Mouse (Mus musculus) liver, embryonic 11.5 days (tissue): ENCODE measurements around the gene Stambp. TPM values are rescaled to one million over a fixed set of nuclear protein-coding genes. Genes with fewer than 3 reads are reported as not detected.

ENCODE experiments used
- ATAC-seq: fragments of 200-750 bp; cut with Nextera tagmentation; replicated peaks from 2 replicates; pipeline ENCODE4 v1.8.0; 2017; ENCODE audit warnings: moderate number of reproducible peaks, mild to moderate bottlenecking, moderate TSS enrichment, moderate library complexity; ENCODE audit not compliant: low FRiP score
- DNase-seq: peaks from one replicate; pipeline ENCODE4 v3.0.0-alpha.2; 2017; ENCODE audit warnings: low spot score
- H3K27ac ChIP-seq: fragments of 300-500 bp; sonication (generic); 2 replicates; pipeline ENCODE4 v1.5.1; 2014; ENCODE audit warnings: mild to moderate bottlenecking, low read depth, low read length, control low read depth
- H3K27me3 ChIP-seq: fragments of 300-500 bp; sonication (generic); replicated peaks from 2 replicates; pipeline ENCODE4 v1.6.1; 2014; ENCODE audit warnings: low read length, mixed read lengths; ENCODE audit not compliant: control insufficient read depth, insufficient read depth
- H3K36me3 ChIP-seq: fragments of 300-500 bp; sonication (generic); 2 replicates; pipeline ENCODE4 v1.6.1; 2014; ENCODE audit warnings: mild to moderate bottlenecking, low read length, moderate library complexity, mixed read lengths; ENCODE audit not compliant: control insufficient read depth, insufficient read depth
- H3K4me1 ChIP-seq: fragments of 300-500 bp; sonication (generic); replicated peaks from 2 replicates; pipeline ENCODE4 v1.6.1; 2014; ENCODE audit warnings: low read length, mixed read lengths; ENCODE audit not compliant: control insufficient read depth, insufficient read depth
- H3K4me2 ChIP-seq: fragments of 300-500 bp; sonication (generic); 2 replicates; pipeline ENCODE4 v1.6.1; 2014; ENCODE audit warnings: mild to moderate bottlenecking, control low read depth, moderate library complexity
- H3K4me3 ChIP-seq: fragments of 300-500 bp; sonication (generic); 2 replicates; pipeline ENCODE4 v1.5.1; 2014; ENCODE audit warnings: low read depth, low read length, control low read depth
- H3K9ac ChIP-seq: fragments of 300-500 bp; sonication (generic); 2 replicates; pipeline ENCODE4 v1.6.1; 2014; ENCODE audit warnings: low read depth, low read length, control low read depth
- H3K9me3 ChIP-seq: fragments of 300-500 bp; sonication (generic); 2 replicates; pipeline ENCODE4 v1.6.1; 2016; ENCODE audit warnings: low read length, inconsistent platforms, mixed read lengths; ENCODE audit not compliant: control insufficient read depth
- WGBS: fragments of 180-500 bp; shearing (Covaris S2); extraction: QIAGEN DNeasy Blood & Tissue Kit; methylation state at CpG from one replicate; pipeline ENCODE4 v1.1.7; 2014; 5-methylcytosine and 5-hydroxymethylcytosine counted together
- polyA plus RNA-seq: library from polyadenylated mRNA; unstranded; fragments of >200 nt; fragmentation: Nextera tagmentation; extraction: Ambion mirVana; gene quantifications from 2 replicates; pipeline ENCODE4 v1.2.1, GENCODE M21; 2014

Gene Stambp
- polyA plus RNA-seq, 1 experiment from 2014 or later: 21.2 TPM

- no peak overlapping the region for H3K4me2 ChIP-seq
- no peak overlapping the region for H3K27ac ChIP-seq
- H3K9ac ChIP-seq: no peak overlapping the region
- no peaks in the 10 kb centered on the region for H3K9me3 ChIP-seq
- no peaks in the 10 kb centered on the region for H3K27me3 ChIP-seq
- WGBS: 67% methylated on average over 3 of the region's 3 CpGs
- H3K4me1 ChIP-seq: no peaks in the 10 kb centered on the region
- no peak overlapping the region for H3K4me3 ChIP-seq
- ATAC-seq (no peak), DNase-seq (no peak)
- H3K36me3 ChIP-seq: no peaks in the 10 kb centered on the region
Measured at GRCm38 (mm10) chr6:83515172-83515571, 57.4 kb downstream of the Stambp start.

- ATAC-seq (0 out of 2 replicates have a peak, but pooled peaks have one; percentile 41), DNase-seq (no peak)
- 18% methylated on average over 1 of the region's 1 CpGs for WGBS
- Histone ChIP-seq H3K9me3 (no peaks in the 10 kb centered on the region), H3K27ac (no peak overlapping the region), H3K36me3 (no peaks in the 10 kb centered on the region), H3K4me2 (no peak overlapping the region), H3K9ac (no peak overlapping the region), H3K4me1 (no peaks in the 10 kb centered on the region), H3K4me3 (no peak overlapping the region), H3K27me3 (no peaks in the 10 kb centered on the region)
Measured at GRCm38 (mm10) chr6:83512495-83512894, 60.0 kb downstream of the Stambp start.

- no peak overlapping the region for H3K27ac ChIP-seq
- ATAC-seq: no peak
- no peak overlapping the region for H3K4me3 ChIP-seq
- WGBS: 73% methylated on average over 2 of the region's 2 CpGs
- no peaks in the 10 kb centered on the region for H3K27me3 ChIP-seq
- no peaks in the 10 kb centered on the region for H3K36me3 ChIP-seq
- no peak overlapping the region for H3K4me2 ChIP-seq
- H3K9ac ChIP-seq: no peak overlapping the region
- no peaks in the 10 kb centered on the region for H3K9me3 ChIP-seq
- H3K4me1 ChIP-seq: 0 out of 2 replicates have a peak, but pooled peaks cover 7% of the 10 kb centered on the region
- no peak for DNase-seq
Measured at GRCm38 (mm10) chr6:83510210-83510609, 62.3 kb downstream of the Stambp start.

GRCm38 (mm10) chr6:83509442-83509841, 63.1 kb downstream of the Stambp start:
- Histone ChIP-seq H3K9ac (no peak overlapping the region), H3K27ac (no peak overlapping the region), H3K27me3 (no peaks in the 10 kb centered on the region), H3K9me3 (no peaks in the 10 kb centered on the region), H3K4me2 (no peak overlapping the region), H3K36me3 (no peaks in the 10 kb centered on the region), H3K4me3 (no peak overlapping the region), H3K4me1 (0 out of 2 replicates have a peak, but pooled peaks cover 7% of the 10 kb centered on the region)
- DNase-seq (no peak), ATAC-seq (no peak)
- 56% methylated on average over 8 of the region's 8 CpGs for WGBS

- WGBS: 24% methylated on average over 6 of the region's 6 CpGs
- ATAC-seq (peak; percentile 21), DNase-seq (no peak)
- H3K4me2 ChIP-seq: peak overlapping the region; percentile 73
- peak overlapping the region; percentile 79 for H3K4me3 ChIP-seq
- H3K36me3 ChIP-seq: no peaks in the 10 kb centered on the region
- H3K27ac ChIP-seq: peak overlapping the region; percentile 97; the same call in 1 of the 2 replicates
- H3K4me1 ChIP-seq: 0 out of 2 replicates have a peak, but pooled peaks cover 7% of the 10 kb centered on the region
- no peaks in the 10 kb centered on the region for H3K9me3 ChIP-seq
- no peaks in the 10 kb centered on the region for H3K27me3 ChIP-seq
- H3K9ac ChIP-seq: peak overlapping the region; percentile 57
Measured at GRCm38 (mm10) chr6:83507168-83507546, 65.4 kb downstream of the Stambp start.

GRCm38 (mm10) chr6:83506258-83507167, 66.0 kb downstream of the Stambp start, which contains the start of gene Dguok:
Gene Dguok, minus strand, starts transcription at chr6:83506969.
- no peaks in the 10 kb centered on the region for H3K36me3 ChIP-seq
- H3K9me3 ChIP-seq: no peaks in the 10 kb centered on the region
- peak; percentile 91 for DNase-seq
- ATAC-seq: peak; percentile 96
- 0 out of 2 replicates have a peak, but pooled peaks cover 7% of the 10 kb centered on the region for H3K4me1 ChIP-seq
- H3K27ac ChIP-seq: peak within 1 kb of the TSS; percentile 97
- under 1% methylated on average over 54 of the region's 54 CpGs for WGBS
- H3K27me3 ChIP-seq: no peaks in the 10 kb centered on the region
- peak within 1 kb of the TSS; percentile 79 for H3K4me3 ChIP-seq
- peak within 1 kb of the TSS; percentile 79 for H3K9ac ChIP-seq
- H3K4me2 ChIP-seq: peak within 1 kb of the TSS; percentile 73

GRCm38 (mm10) chr6:83505554-83505953, 67.0 kb downstream of the Stambp start:
- H3K4me1 ChIP-seq: 0 out of 2 replicates have a peak, but pooled peaks cover 7% of the 10 kb centered on the region
- no peak for ATAC-seq
- no peaks in the 10 kb centered on the region for H3K9me3 ChIP-seq
- H3K27ac ChIP-seq: peak overlapping the region; percentile 97
- no peak for DNase-seq
- H3K36me3 ChIP-seq: no peaks in the 10 kb centered on the region
- H3K9ac ChIP-seq: peak overlapping the region; percentile 79
- H3K27me3 ChIP-seq: no peaks in the 10 kb centered on the region
- H3K4me2 ChIP-seq: peak overlapping the region; percentile 73
- WGBS: 72% methylated on average over 4 of the region's 4 CpGs
- H3K4me3 ChIP-seq: peak overlapping the region; percentile 79

GRCm38 (mm10) chr6:83503361-83503760, 69.2 kb downstream of the Stambp start:
- WGBS: 78% methylated on average over 3 of the region's 3 CpGs

More at GRCm38 (mm10) chr6:83503361-83503760, 69.2 kb downstream of the Stambp start:
- Histone ChIP-seq H3K36me3 (no peaks in the 10 kb centered on the region), H3K9ac (no peak overlapping the region), H3K27me3 (no peaks in the 10 kb centered on the region), H3K4me1 (0 out of 2 replicates have a peak, but pooled peaks cover 7% of the 10 kb centered on the region), H3K27ac (no peak overlapping the region), H3K9me3 (no peaks in the 10 kb centered on the region), H3K4me3 (no peak overlapping the region), H3K4me2 (no peak overlapping the region)
- ATAC-seq (no peak), DNase-seq (no peak)
